Comparison of ENCODE assay signal across 28 mouse cellular contexts in genomic region chr1:162700389-162701066, GRCm38 (mm10). TPM values are rescaled to one million over a fixed set of nuclear protein-coding genes. Genes with fewer than 3 reads are reported as not detected.
DNase-seq lines count a peak whose midpoint lies in the region; ATAC-seq and TF ChIP-seq lines count a peak whose summit lies in the region.
"Had no signal": no experiment of that assay in that cellular context is flagged by ENCODE, and none has a peak within 500 bp of the region (broad histone marks: within the 10 kb centered on the region; RNA-seq: fewer than 3 reads in every experiment).

No protein-coding gene starts in this region.

- H3K79me2 ChIP-seq in heart, adult 2 months (replicated peaks; ENCODE audit: control insufficient read depth, insufficient read depth, low read length), result no peaks in the 10 kb centered on the region

- intact Hi-C loops in heart, adult 2 months (cut with DNase I), result no loop called here

- TF ChIP-seq POLR2A in small intestine, adult 2 months (IDR thresholded peaks at IDR 0.05; ENCODE audit: low read depth, low read length), result no peak
- no peak for TF ChIP-seq POLR2A in heart, adult 2 months (IDR thresholded peaks at IDR 0.05; ENCODE audit: insufficient read depth, low read depth, low read length)

- no peaks in the 10 kb centered on the region for H3K9me3 ChIP-seq in intestine, embryonic 14.5 days (ENCODE audit: control insufficient read depth, low read length)
- no peaks in the 10 kb centered on the region for H3K9me3 ChIP-seq in intestine, embryonic 15.5 days
- no peaks in the 10 kb centered on the region for H3K9me3 ChIP-seq in intestine, postnatal 0 days (ENCODE audit: control insufficient read depth)
- no peaks in the 10 kb centered on the region for H3K9me3 ChIP-seq in hindbrain, embryonic 12.5 days (replicated peaks)
- H3K9me3 ChIP-seq: embryonic facial prominence, embryonic 13.5 days; embryonic facial prominence, embryonic 15.5 days; forebrain, embryonic 10.5 days; forebrain, embryonic 12.5 days had no signal

- no peak for TF ChIP-seq CTCF in intestine, postnatal 0 days (IDR thresholded peaks at IDR 0.05; ENCODE audit: low read depth)
- TF ChIP-seq CTCF in small intestine, adult 2 months (IDR thresholded peaks at IDR 0.05; ENCODE audit: extremely low read depth, insufficient read length, insufficient replicate concordance, low read depth, low read length), result no peak
- no peak for TF ChIP-seq CTCF in heart, adult 2 months (IDR thresholded peaks at IDR 0.05)

- TF ChIP-seq EP300 in heart, adult 2 months (IDR thresholded peaks at IDR 0.05; ENCODE audit: insufficient read depth, low read depth, low read length), result no peak

- 55% methylated on average over 8 of the region's 8 CpGs for WGBS in intestine, embryonic 14.5 days
- 49% methylated on average over 8 of the region's 8 CpGs for WGBS in intestine, embryonic 15.5 days
- WGBS in intestine, postnatal 0 days, result 34% methylated on average over 8 of the region's 8 CpGs
- WGBS in small intestine, adult 2 months, result 46% methylated on average over 8 of the region's 8 CpGs
- WGBS in heart, adult 2 months, result 68% methylated on average over 8 of the region's 8 CpGs
- 87% methylated on average over 8 of the region's 8 CpGs for WGBS in hindbrain, embryonic 12.5 days

- no peak for DNase-seq in intestine, embryonic 14.5 days (ENCODE audit: low spot score)
- no peak for DNase-seq in embryo, embryonic 10 days (ENCODE audit: low spot score)
- DNase-seq in heart, adult 2 months, result no peak
- DNase-seq: adrenal gland, adult 8-10 months; adrenal gland, postnatal 14 days; adrenal gland, postnatal 36 days; cerebellum, adult 11-12 months; cerebellum, adult 2 months; cerebellum, adult 9-10 months; cerebellum, postnatal 10 days; cerebellum, postnatal 25 days; embryo, embryonic 11 days had no signal

- no peak overlapping the region for H3K27ac ChIP-seq in intestine, embryonic 14.5 days (ENCODE audit: low read depth)
- H3K27ac ChIP-seq in intestine, embryonic 15.5 days, result no peak overlapping the region
- no peak overlapping the region for H3K27ac ChIP-seq in intestine, postnatal 0 days (ENCODE audit: low read depth, low read length)
- peak overlapping the region; percentile 54; the same call in 1 of the 2 replicates for H3K27ac ChIP-seq in small intestine, adult 2 months (ENCODE audit: insufficient read depth, low read depth, low read length)
- H3K27ac ChIP-seq in heart, adult 2 months, result no peak overlapping the region
- no peak overlapping the region for H3K27ac ChIP-seq in hindbrain, embryonic 12.5 days
- H3K27ac ChIP-seq: embryonic facial prominence, embryonic 13.5 days; embryonic facial prominence, embryonic 15.5 days; forebrain, embryonic 10.5 days; forebrain, embryonic 12.5 days had no signal

- H3K9ac ChIP-seq in intestine, embryonic 14.5 days (ENCODE audit: low read length), result no peak overlapping the region
- H3K9ac ChIP-seq in intestine, embryonic 15.5 days, result no peak overlapping the region
- H3K9ac ChIP-seq in intestine, postnatal 0 days (ENCODE audit: low read depth, low read length), result no peak overlapping the region
- H3K9ac ChIP-seq in heart, adult 2 months (ENCODE audit: low read depth, low read length), result no peak overlapping the region
- H3K9ac ChIP-seq in hindbrain, embryonic 12.5 days, result no peak overlapping the region
- H3K9ac ChIP-seq: embryonic facial prominence, embryonic 13.5 days; embryonic facial prominence, embryonic 15.5 days; forebrain, embryonic 12.5 days had no signal

- peaks cover 89% of the 10 kb centered on the region for H3K36me3 ChIP-seq in intestine, embryonic 14.5 days (ENCODE audit: control insufficient read depth, insufficient read depth, low read length)
- H3K36me3 ChIP-seq in intestine, embryonic 15.5 days, result peaks cover 28% of the 10 kb centered on the region
- peaks cover 61% of the 10 kb centered on the region for H3K36me3 ChIP-seq in intestine, postnatal 0 days (ENCODE audit: control insufficient read depth, insufficient read depth)
- H3K36me3 ChIP-seq in small intestine, adult 2 months (ENCODE audit: control insufficient read depth, insufficient read depth, low read length), result peaks cover 55% of the 10 kb centered on the region
- H3K36me3 ChIP-seq in heart, adult 2 months (ENCODE audit: control insufficient read depth, insufficient read depth, low read length), result peaks cover 7% of the 10 kb centered on the region
- peaks cover 60% of the 10 kb centered on the region for H3K36me3 ChIP-seq in hindbrain, embryonic 12.5 days

- ATAC-seq in intestine, embryonic 14.5 days (replicated peaks; ENCODE audit: low FRiP score, low TSS enrichment, low read depth), result peak; percentile 75
- peak; percentile 87 for ATAC-seq in intestine, embryonic 15.5 days
- peak; percentile 65 for ATAC-seq in intestine, postnatal 0 days
- no peak for ATAC-seq in hindbrain, embryonic 12.5 days (ENCODE audit: low FRiP score)
- ATAC-seq: forebrain, embryonic 14.5 days; forebrain, embryonic 16.5 days had no signal

- H3K4me2 ChIP-seq in intestine, embryonic 14.5 days (ENCODE audit: low read length), result no peak overlapping the region
- H3K4me2 ChIP-seq in intestine, embryonic 15.5 days (replicated peaks), result no peak overlapping the region
- H3K4me2 ChIP-seq in intestine, postnatal 0 days (replicated peaks; ENCODE audit: low read depth), result no peak overlapping the region
- H3K4me2 ChIP-seq in hindbrain, embryonic 12.5 days (replicated peaks), result no peak overlapping the region
- H3K4me2 ChIP-seq: embryonic facial prominence, embryonic 13.5 days; embryonic facial prominence, embryonic 15.5 days; forebrain, embryonic 12.5 days had no signal

- H3K4me1 ChIP-seq in intestine, embryonic 14.5 days (replicated peaks; ENCODE audit: control insufficient read depth, insufficient read depth, low read length), result no peaks in the 10 kb centered on the region
- H3K4me1 ChIP-seq in intestine, embryonic 15.5 days (replicated peaks), result no peaks in the 10 kb centered on the region
- H3K4me1 ChIP-seq in intestine, postnatal 0 days (replicated peaks; ENCODE audit: control insufficient read depth, insufficient read depth, low read length), result no peaks in the 10 kb centered on the region
- H3K4me1 ChIP-seq in small intestine, adult 2 months (ENCODE audit: control insufficient read depth, insufficient read depth, insufficient read length, low read length), result peaks cover 3% of the 10 kb centered on the region; the same call in 1 of the 2 replicates
- H3K4me1 ChIP-seq in heart, adult 2 months (ENCODE audit: control insufficient read depth, insufficient read depth, low read length), result no peaks in the 10 kb centered on the region
- no peaks in the 10 kb centered on the region for H3K4me1 ChIP-seq in hindbrain, embryonic 12.5 days
- H3K4me1 ChIP-seq: embryonic facial prominence, embryonic 13.5 days; embryonic facial prominence, embryonic 15.5 days; forebrain, embryonic 10.5 days; forebrain, embryonic 12.5 days had no signal

- no peak overlapping the region for H3K4me3 ChIP-seq in intestine, embryonic 14.5 days (ENCODE audit: low read depth, low read length)
- H3K4me3 ChIP-seq in intestine, embryonic 15.5 days (replicated peaks), result no peak overlapping the region
- H3K4me3 ChIP-seq in intestine, postnatal 0 days (ENCODE audit: low read depth, low read length), result no peak overlapping the region
- H3K4me3 ChIP-seq in small intestine, adult 2 months (ENCODE audit: low read depth, low read length), result no peak overlapping the region
- H3K4me3 ChIP-seq in heart, adult 2 months, result no peak overlapping the region
- no peak overlapping the region for H3K4me3 ChIP-seq in hindbrain, embryonic 12.5 days
- H3K4me3 ChIP-seq: embryonic facial prominence, embryonic 13.5 days; embryonic facial prominence, embryonic 15.5 days; erythroblast, embryonic 14.5 days; forebrain, embryonic 10.5 days; forebrain, embryonic 12.5 days had no signal

- no peaks in the 10 kb centered on the region for H3K27me3 ChIP-seq in intestine, embryonic 14.5 days (replicated peaks; ENCODE audit: control insufficient read depth, insufficient read depth, low read length)
- no peaks in the 10 kb centered on the region for H3K27me3 ChIP-seq in intestine, embryonic 15.5 days (replicated peaks)
- no peaks in the 10 kb centered on the region for H3K27me3 ChIP-seq in intestine, postnatal 0 days (replicated peaks; ENCODE audit: control insufficient read depth, insufficient read depth, low read length)
- H3K27me3 ChIP-seq in small intestine, adult 2 months (ENCODE audit: control insufficient read depth, insufficient read depth, low read length), result no peaks in the 10 kb centered on the region
- H3K27me3 ChIP-seq in heart, adult 2 months (ENCODE audit: control insufficient read depth, insufficient read depth, low read length), result no peaks in the 10 kb centered on the region
- H3K27me3 ChIP-seq in hindbrain, embryonic 12.5 days, result no peaks in the 10 kb centered on the region
- H3K27me3 ChIP-seq: embryonic facial prominence, embryonic 13.5 days; embryonic facial prominence, embryonic 15.5 days; forebrain, embryonic 12.5 days had no signal

RNA-seq across cellular contexts. Expression of gene Prrc2c, which starts 39.8 kb away (rescaled TPM):
- polyA plus RNA-seq in intestine, embryonic 14.5 days (2014; fragmentation: Nextera tagmentation; extraction: Ambion mirVana), result 162 and 171 TPM in 2 replicates
- 130 and 139 TPM in 2 replicates for polyA plus RNA-seq in intestine, embryonic 15.5 days (2015; fragmentation: Nextera tagmentation; extraction: Ambion mirVana)
- polyA plus RNA-seq in intestine, postnatal 0 days (2015; fragmentation: Nextera tagmentation; extraction: Ambion mirVana), result 64.4 and 75.8 TPM in 2 replicates
- 17.3 and 31.1 TPM in 2 replicates for polyA plus RNA-seq in small intestine, adult 2 months (2012; rRNA removed)
- 10 to 100 TPM; 71.7 to 72.0 TPM for total RNA-seq in heart, adult 2 months (2021)
- polyA plus RNA-seq in heart, adult 2 months (2012; rRNA removed), result 20.0 and 24.3 TPM in 2 replicates
- polyA plus RNA-seq in hindbrain, embryonic 12.5 days (2016; fragmentation: Nextera tagmentation; extraction: Ambion mirVana), result 163 and 180 TPM in 2 replicates

RNA-seq across cellular contexts. Expression of gene Myocos, which starts 42.5 kb away (rescaled TPM):
- not detected in 2 replicates for polyA plus RNA-seq in intestine, embryonic 14.5 days (2014; fragmentation: Nextera tagmentation; extraction: Ambion mirVana)
- not detected in 2 replicates for polyA plus RNA-seq in intestine, embryonic 15.5 days (2015; fragmentation: Nextera tagmentation; extraction: Ambion mirVana)
- polyA plus RNA-seq in intestine, postnatal 0 days (2015; fragmentation: Nextera tagmentation; extraction: Ambion mirVana), result not detected in 2 replicates
- not detected in 2 replicates for polyA plus RNA-seq in small intestine, adult 2 months (2012; rRNA removed)
- total RNA-seq in heart, adult 2 months (2021), result not detected
- not detected in 2 replicates for polyA plus RNA-seq in heart, adult 2 months (2012; rRNA removed)
- polyA plus RNA-seq in hindbrain, embryonic 12.5 days (2016; fragmentation: Nextera tagmentation; extraction: Ambion mirVana), result not detected in 2 replicates
- total RNA-seq: adrenal gland, adult 8-10 months; adrenal gland, postnatal 14 days; adrenal gland, postnatal 36 days; ES-E14; MEL had no signal
- polyA plus RNA-seq: C2C12; cerebellum, adult 2 months; cortical plate, adult 2 months; embryonic facial prominence, embryonic 11.5 days; embryonic facial prominence, embryonic 13.5 days; embryonic facial prominence, embryonic 15.5 days; erythroblast, embryonic 14.5 days; forebrain, embryonic 10.5 days; forebrain, embryonic 12.5 days; forebrain, embryonic 14.5 days; forebrain, embryonic 16.5 days had no signal
